Mouse (Mus musculus) thymus, adult 2 months (tissue): ENCODE results near the gene Mcidas. TPM values are rescaled to one million over a fixed set of nuclear protein-coding genes. Genes with fewer than 3 reads are reported as not detected.
"Not testable (repeated sequence)": the region's sequence is repeated elsewhere in the genome, so short reads cannot be mapped to it uniquely, and the experiment has no call there.

Experiments used
- DNase-seq: peaks from one replicate; pipeline ENCODE4 v3.0.0; 2021
- H3K27ac ChIP-seq: fragments of 200-500 bp; 2 replicates; pipeline ENCODE4 v1.5.1; 2012; ENCODE audit warnings: low read length, control low read depth; ENCODE audit not compliant: control insufficient read depth, insufficient read depth
- H3K27me3 ChIP-seq: fragments of 200-500 bp; 2 replicates; pipeline ENCODE4 v1.6.1; 2012; ENCODE audit warnings: mild to moderate bottlenecking, low read length, moderate library complexity, mixed read lengths; ENCODE audit not compliant: control insufficient read depth, insufficient read depth
- H3K36me3 ChIP-seq: fragments of 200-500 bp; 2 replicates; pipeline ENCODE4 v1.6.1; 2012; ENCODE audit warnings: mild to moderate bottlenecking, low read length, moderate library complexity; ENCODE audit not compliant: control insufficient read depth, insufficient read depth
- H3K4me1 ChIP-seq: fragments of 200-500 bp; replicated peaks from 2 replicates; pipeline ENCODE4 v1.6.1; 2012; ENCODE audit warnings: low read length; ENCODE audit not compliant: control insufficient read depth, insufficient read depth
- H3K4me3 ChIP-seq: fragments of 200-500 bp; 2 replicates; pipeline ENCODE4 v1.5.1; 2012; ENCODE audit warnings: mild to moderate bottlenecking, low read length, control low read depth, moderate library complexity; ENCODE audit not compliant: control insufficient read depth, insufficient read depth
- CTCF ChIP-seq: fragments of 200-500 bp; IDR thresholded peaks from 2 replicates; pipeline ENCODE4 v1.5.1; 2012; ENCODE audit warnings: mild to moderate bottlenecking, control low read depth, low read length, moderate library complexity, borderline replicate concordance; ENCODE audit not compliant: control insufficient read depth, poor library complexity, insufficient read depth; ENCODE audit errors: extremely low read depth
- POLR2A ChIP-seq: fragments of 200-500 bp; IDR thresholded peaks from 2 replicates; pipeline ENCODE4 v1.6.1; 2012; ENCODE audit warnings: mild to moderate bottlenecking, low read length, control low read depth, moderate library complexity; ENCODE audit not compliant: control insufficient read depth, poor library complexity, insufficient read depth; ENCODE audit errors: extremely low read depth
- WGBS: fragments of 180-500 bp; shearing (Covaris S2); methylation state at CpG from one replicate; pipeline ENCODE4 v1.1.7; 2018; 5-methylcytosine and 5-hydroxymethylcytosine counted together
- polyA plus RNA-seq: library from polyadenylated mRNA; depleted of rRNA; stranded (reverse); fragments of >200 nt; gene quantifications from 2 replicates; pipeline ENCODE4 v1.2.3, GENCODE M21; 2012

Mcidas gene
- polyA plus RNA-seq, 1 experiment, result 0.28 TPM

DNA sequence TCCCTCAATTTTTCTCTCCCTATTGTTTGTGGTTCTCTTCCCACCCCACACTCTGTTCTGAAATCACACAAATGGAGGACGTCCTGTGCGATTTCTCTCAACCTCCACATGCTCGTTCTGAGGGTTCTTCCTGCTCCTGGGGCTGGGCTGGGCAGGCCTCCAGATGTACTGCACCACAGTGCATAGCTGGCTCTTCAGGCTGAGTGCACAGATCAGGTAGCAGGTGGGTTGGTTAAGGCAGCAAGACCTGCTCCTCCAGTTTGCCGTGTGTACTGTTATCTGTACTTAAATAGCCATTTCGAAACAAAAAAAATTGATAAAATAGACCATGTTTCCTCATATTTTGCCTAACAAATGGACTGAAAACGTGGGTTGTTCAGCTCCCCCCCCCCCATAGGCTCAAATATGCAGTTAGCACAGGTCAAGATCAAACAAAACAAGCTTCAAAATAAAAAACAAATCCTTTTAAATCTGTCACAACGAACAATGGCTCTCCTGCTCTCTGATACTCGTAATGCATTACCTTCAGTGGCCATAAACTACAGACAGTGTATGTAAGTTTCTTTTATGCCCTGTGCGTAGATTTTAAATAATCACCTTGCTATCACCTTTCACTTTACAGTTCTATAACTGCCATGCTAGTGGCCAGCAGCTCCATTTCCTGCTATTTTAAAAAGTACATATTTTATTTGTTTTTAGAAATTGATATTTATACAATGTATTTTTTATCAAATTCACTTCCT lies 7.1 kb downstream of the Mcidas start:
- no peaks in the 10 kb centered on the region; the same call in 1 of the 2 replicates for H3K27me3 ChIP-seq
- peaks cover 9% of the 10 kb centered on the region; the same call in 1 of the 2 replicates for H3K4me1 ChIP-seq
- TF ChIP-seq POLR2A (no peak), CTCF (no peak)
- H3K4me3 ChIP-seq, result no peak overlapping the region
- H3K27ac ChIP-seq, result no peak overlapping the region
- DNase-seq, result no peak
- 52% methylated on average over 9 of the region's 9 CpGs for WGBS
- no peaks in the 10 kb centered on the region for H3K36me3 ChIP-seq

DNA sequence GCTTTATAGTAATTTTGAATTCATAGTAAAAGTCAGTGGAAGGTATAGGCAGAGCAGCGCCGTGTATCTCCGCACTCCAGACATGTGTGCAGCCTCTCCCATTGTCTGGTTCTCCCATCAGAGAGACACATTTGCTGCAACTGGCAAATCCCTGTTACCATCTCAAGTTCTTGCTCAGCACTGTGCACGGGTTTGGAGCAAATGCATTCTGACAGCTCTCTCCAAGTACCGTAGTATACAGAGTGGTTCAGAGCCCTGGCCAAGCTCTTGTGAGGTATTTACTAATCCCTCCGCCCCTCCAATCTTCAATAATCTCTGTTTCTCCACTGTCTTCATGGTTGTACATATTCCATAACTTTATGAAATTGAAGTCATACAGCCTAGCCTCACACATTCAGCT lies 19.0 kb downstream of the Mcidas start:
- WGBS, result 80% methylated on average over 6 of the region's 6 CpGs
- TF ChIP-seq CTCF, result no peak
- no peak for TF ChIP-seq POLR2A
- H3K4me3 ChIP-seq, result no peak overlapping the region

DNA sequence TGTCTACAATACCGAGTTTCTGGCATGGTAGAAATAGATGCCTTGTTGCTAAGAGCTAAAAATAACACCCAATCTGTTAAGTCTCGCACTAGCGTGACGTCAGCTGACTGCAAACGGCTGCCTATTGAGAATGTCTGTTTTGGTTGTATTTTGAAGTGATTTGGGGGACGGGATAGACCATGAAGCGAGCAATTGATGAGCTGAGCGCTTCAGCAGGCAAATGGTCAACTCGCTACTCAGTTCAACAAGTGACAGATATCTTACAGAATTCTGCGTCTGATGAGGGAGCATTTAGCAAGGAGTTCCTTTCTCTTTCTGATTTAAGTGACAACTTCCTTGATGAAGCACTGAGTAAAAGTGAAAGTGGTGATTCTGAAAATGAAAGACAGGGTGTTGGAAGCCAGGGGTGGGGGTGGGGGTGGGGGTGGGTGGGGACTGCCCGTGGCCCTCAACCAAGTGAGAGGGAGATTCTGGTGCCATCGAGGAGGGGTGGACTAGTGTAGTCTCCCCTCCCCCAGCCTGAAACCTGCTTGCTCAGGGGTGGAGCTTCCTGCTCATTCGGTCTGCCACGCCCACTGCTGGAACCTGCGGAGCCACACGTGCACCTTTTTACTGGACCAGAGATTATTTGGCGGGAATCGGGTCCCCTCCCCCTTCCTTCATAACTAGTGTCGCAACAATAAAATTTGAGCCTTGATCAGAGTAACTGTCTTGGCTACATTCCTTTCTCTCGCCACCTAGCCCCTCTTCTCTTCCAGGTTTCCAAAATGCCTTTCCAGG lies 19.7 kb downstream of the Mcidas start:
- not testable (repeated sequence) for H3K27me3 ChIP-seq, DNase-seq, H3K36me3 ChIP-seq, H3K4me1 ChIP-seq
- H3K27ac ChIP-seq, result peak overlapping the region; percentile 29; the same call in 1 of the 2 replicates
- WGBS, result 6% methylated on average over 20 of the region's 20 CpGs
- peak overlapping the region; percentile 43 for H3K4me3 ChIP-seq

More for the DNA sequence above, 19.0 kb downstream of the Mcidas start:
- Histone ChIP-seq H3K36me3 (no peaks in the 10 kb centered on the region), H3K27me3 (no peaks in the 10 kb centered on the region), H3K27ac (no peak overlapping the region), H3K4me1 (peaks cover 6% of the 10 kb centered on the region)
- no peak for DNase-seq

DNA sequence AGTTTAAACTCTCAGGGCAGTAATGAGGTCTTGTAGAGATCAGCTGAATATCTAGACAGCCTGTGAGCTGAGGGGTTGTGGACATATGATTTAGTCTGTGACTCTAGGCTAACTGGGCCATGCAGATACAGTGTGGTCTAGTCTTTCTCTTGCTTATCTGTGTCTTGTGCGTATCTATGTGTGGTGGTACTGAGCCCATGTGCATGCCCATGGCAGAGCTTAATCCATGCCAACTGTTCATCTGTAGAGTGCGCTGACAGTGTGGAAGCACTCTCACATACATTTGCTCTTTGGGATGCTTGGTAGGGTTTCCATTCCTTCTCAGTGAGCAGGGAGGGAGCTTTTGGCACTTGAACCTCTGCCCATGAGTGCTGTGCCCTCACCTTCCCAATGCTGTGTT lies 27.9 kb downstream of the Mcidas start:
- no peak for TF ChIP-seq POLR2A
- no peak for TF ChIP-seq CTCF
- H3K27ac ChIP-seq, result no peak overlapping the region
- 97% methylated on average over 2 of the region's 2 CpGs for WGBS
- H3K4me3 ChIP-seq, result no peak overlapping the region
- no peaks in the 10 kb centered on the region for H3K36me3 ChIP-seq
- H3K4me1 ChIP-seq, result peaks cover 27% of the 10 kb centered on the region
- DNase-seq, result no peak
- no peaks in the 10 kb centered on the region for H3K27me3 ChIP-seq

DNA sequence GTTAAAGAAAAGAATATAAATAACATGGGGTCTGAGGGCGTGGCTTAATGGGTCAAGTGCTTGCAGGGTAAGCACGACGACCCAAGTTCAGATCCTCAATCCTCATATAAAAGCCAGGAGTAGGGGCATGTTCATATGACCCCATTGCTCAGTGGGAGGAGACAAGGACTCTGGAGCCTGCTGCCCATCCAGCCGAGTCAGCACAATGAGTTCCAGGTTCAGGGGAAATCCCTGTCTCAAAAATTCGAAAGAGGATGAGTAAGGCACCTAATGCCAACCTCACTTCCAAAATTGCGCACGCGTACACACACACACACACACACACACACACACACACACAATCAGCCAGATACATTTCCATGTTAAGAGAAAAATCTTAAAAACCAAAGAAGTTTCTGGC lies 28.8 kb downstream of the Mcidas start:
- H3K4me3 ChIP-seq, result no peak overlapping the region
- DNase-seq, result no peak
- H3K27me3 ChIP-seq, result no peaks in the 10 kb centered on the region
- 71% methylated on average over 8 of the region's 8 CpGs for WGBS
- no peaks in the 10 kb centered on the region for H3K36me3 ChIP-seq
- peaks cover 27% of the 10 kb centered on the region for H3K4me1 ChIP-seq
- H3K27ac ChIP-seq, result no peak overlapping the region; the same call in 1 of the 2 replicates
- no peak for TF ChIP-seq POLR2A
- no peak for TF ChIP-seq CTCF

DNA sequence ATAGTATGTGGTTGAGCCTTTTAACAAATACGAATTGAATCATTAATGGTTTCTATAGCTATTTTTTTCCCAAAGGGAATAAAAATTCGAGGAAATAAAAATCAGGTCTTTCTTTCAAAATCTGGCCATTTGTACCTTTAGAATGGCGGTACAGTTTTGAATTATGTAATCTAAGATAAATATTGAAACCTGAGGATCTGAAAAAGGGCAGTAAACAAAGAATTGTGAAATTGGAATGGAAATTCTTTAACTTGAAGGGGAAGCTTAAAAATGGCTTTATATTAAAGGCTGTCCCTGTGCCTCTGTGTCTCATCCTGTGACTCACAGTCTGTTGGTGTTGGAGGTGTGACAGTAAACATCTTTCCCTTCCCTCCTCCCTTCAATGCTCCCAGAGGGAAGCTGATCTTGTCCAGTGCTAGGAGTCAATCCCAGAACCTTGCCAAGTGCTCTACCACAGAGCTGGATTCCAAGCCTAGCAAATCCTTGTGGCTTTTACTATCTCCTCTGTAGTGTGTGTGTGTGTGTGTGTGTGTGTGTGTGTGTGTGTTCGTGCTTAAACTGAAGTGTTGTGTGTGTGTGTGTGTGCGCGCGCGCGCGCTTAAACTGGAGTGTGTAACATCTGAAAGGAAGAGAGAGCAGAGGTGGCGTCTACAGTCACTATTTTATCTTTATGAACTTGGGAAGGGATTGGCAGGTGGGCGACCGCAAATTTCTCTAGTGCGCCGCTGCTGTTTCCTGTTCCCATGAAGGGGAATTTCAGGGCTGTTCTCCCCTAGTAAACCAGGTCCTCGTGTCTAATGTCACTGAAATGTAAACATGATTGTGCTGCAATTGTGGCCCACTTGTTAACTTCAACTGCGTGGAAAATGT lies 29.9 kb downstream of the Mcidas start:
- Histone ChIP-seq H3K4me3 (no peak overlapping the region), H3K27me3 (no peaks in the 10 kb centered on the region), H3K36me3 (no peaks in the 10 kb centered on the region), H3K27ac (peak overlapping the region; percentile 54), H3K4me1 (peaks cover 32% of the 10 kb centered on the region)
- peak; percentile 48 for DNase-seq
- TF ChIP-seq CTCF, result no peak
- no peak for TF ChIP-seq POLR2A
- 21% methylated on average over 17 of the region's 17 CpGs for WGBS
